Mouse (Mus musculus) stomach, postnatal 0 days (tissue): ENCODE results near the gene Ptpn13.

Experiments
- CTCF ChIP-seq: IDR thresholded peaks from 2 replicates; pipeline ENCODE4 v1.5.1; 2016; ENCODE audit warnings: antibody characterized with exemption, low read depth, mild to moderate bottlenecking, moderate library complexity
- EP300 ChIP-seq: optimal IDR thresholded peaks from 2 replicates; pipeline ENCODE3; 2016; ENCODE audit warnings: antibody characterized with exemption

GRCm38 (mm10) chr5:103464771-103465170, 39.8 kb downstream of the Ptpn13 start:
- TF ChIP-seq CTCF = no peak
- TF ChIP-seq EP300 = no peak
